Mouse (Mus musculus) kidney, adult 2 months (tissue): ENCODE results near the gene Cers5.
A peak's percentile ranks its signal among the peaks of the same experiment; 100 is the strongest.

Experiments
- CTCF ChIP-seq: fragments of 200-500 bp; conservative IDR thresholded peaks from 2 replicates; pipeline ENCODE4 v1.5.1; 2011; ENCODE audit warnings: low read depth, mild to moderate bottlenecking, control low read depth, low read length, moderate library complexity, mixed read lengths; ENCODE audit not compliant: insufficient read depth, insufficient read length
- POLR2A ChIP-seq: fragments of 200-500 bp; IDR thresholded peaks from one replicate; pipeline ENCODE4 v1.6.1; 2011; ENCODE audit warnings: low read depth, low read length, control low read depth

GRCm38 (mm10) chr15:99714858-99715257, 57.8 kb downstream of the Cers5 start:
- TF ChIP-seq CTCF (peak; percentile 97), POLR2A (no peak)
